Mouse (Mus musculus): ENCODE measurements around the gene Camsap3. TPM values are rescaled to one million over a fixed set of nuclear protein-coding genes. Genes with fewer than 3 reads are reported as not detected.

Camsap3 gene
- total RNA-seq, 2 experiments from 2014 or later = 33.4 to 37.9 TPM

- DNase-seq (ENCODE audit: low spot score in 2 of 2) = no peak
These were observed 67.8 kb downstream of the Camsap3 start for GRCm38 (mm10) chr8:3654726-3655508.

GRCm38 (mm10) chr8:3655526-3655925 is 68.4 kb downstream of the Camsap3 start, which contains the start of gene Retn:
Gene Retn, plus strand, starts transcription at chr8:3655770.
- DNase-seq (ENCODE audit: low spot score in 2 of 2) = no peak

- DNase-seq (ENCODE audit: low spot score in 2 of 2) = peak in 1 of 2 experiments; percentile 35
These were observed 69.8 kb downstream of the Camsap3 start for GRCm38 (mm10) chr8:3656725-3657381.

Other genes with a start within 250 kb of the Camsap3 start
- gene A430078G23Rik, start 233.9 kb upstream of the Camsap3 start, total RNA-seq (2021) = not detected
- gene Arhgef18, start 194.3 kb upstream of the Camsap3 start, total RNA-seq (2021) = 10 to 100 TPM; 44.0 to 48.9 TPM
- gene Pex11g, start 119.6 kb upstream of the Camsap3 start, total RNA-seq (2021) = under 1 TPM; 0.33 to 0.77 TPM
- not detected for gene Tex45, start 116.4 kb upstream of the Camsap3 start, total RNA-seq (2021)
- 10 to 100 TPM; 34.3 to 34.6 TPM for gene Zfp358, start 94.2 kb upstream of the Camsap3 start, total RNA-seq (2021)
- gene Mcoln1, start 86.8 kb upstream of the Camsap3 start, total RNA-seq (2021) = 10 to 100 TPM; 82.2 to 92.0 TPM
- gene Pnpla6, start 71.9 kb upstream of the Camsap3 start, total RNA-seq (2021) = 10 to 100 TPM; 66.3 to 76.8 TPM
- gene C330021F23Rik, start 19.3 kb upstream of the Camsap3 start, total RNA-seq (2021) = under 1 TPM in 1 of 2 experiments, not detected in 1; 0.40 TPM
- gene Xab2, start 34.0 kb downstream of the Camsap3 start, total RNA-seq (2021) = 10 to 100 TPM; 37.9 to 41.5 TPM
- 10 to 100 TPM; 80.8 to 85.8 TPM for gene Pet100, start 34.3 kb downstream of the Camsap3 start, total RNA-seq (2021)
- gene Pcp2, start 38.3 kb downstream of the Camsap3 start, total RNA-seq (2021) = not detected
- gene Stxbp2, start 43.7 kb downstream of the Camsap3 start, total RNA-seq (2021) = 10 to 100 TPM; 50.9 to 56.7 TPM
- under 1 TPM; 0.68 to 0.86 TPM for gene Retn, start 68.5 kb downstream of the Camsap3 start, total RNA-seq (2021)
- under 1 TPM; 0.23 to 0.30 TPM for gene Mcemp1, start 78.5 kb downstream of the Camsap3 start, total RNA-seq (2021)
- 10 to 100 TPM in 1 of 2 experiments, 1 to 10 TPM in 1; 9.2 to 14.6 TPM for gene Fcor, start 85.1 kb downstream of the Camsap3 start, total RNA-seq (2021)
- 10 to 100 TPM; 29.1 to 29.3 TPM for gene Trappc5, start 89.0 kb downstream of the Camsap3 start, total RNA-seq (2021)
- not detected for gene Fcer2a, start 106.9 kb downstream of the Camsap3 start, total RNA-seq (2021)
- gene Clec4g, start 133.4 kb downstream of the Camsap3 start, total RNA-seq (2021) = not detected
- 1 to 10 TPM; 1.7 to 2.2 TPM for gene Cd209a, start 161.7 kb downstream of the Camsap3 start, total RNA-seq (2021)

All from left cerebral cortex, adult 18-20 months (tissue).